Mouse (Mus musculus) embryonic fibroblast, embryonic 13.5 days (primary cell): ENCODE measurements around the gene Mettl26.

Source experiments
- CTCF ChIP-seq: IDR thresholded peaks from 2 replicates; pipeline ENCODE4 v1.5.1; 2011; ENCODE audit warnings: mild to moderate bottlenecking, control low read depth, low read length, moderate library complexity, borderline replicate concordance; ENCODE audit not compliant: insufficient read depth
- POLR2A ChIP-seq: IDR thresholded peaks from 2 replicates; pipeline ENCODE4 v1.6.1; 2011; ENCODE audit warnings: low read depth, mild to moderate bottlenecking, control low read depth, low read length, moderate library complexity

- no peak for TF ChIP-seq CTCF
- no peak for TF ChIP-seq POLR2A
Observed at GRCm38 (mm10) chr17:25882306-25882705, 7.4 kb downstream of the Mettl26 start.
